Mouse (Mus musculus): Measurements from ENCODE around the gene Klk14. TPM values are rescaled to one million over a fixed set of nuclear protein-coding genes. Genes with fewer than 3 reads are reported as not detected.

Klk14 gene
- not detected in 2 replicates for polyA plus RNA-seq (2015; fragmentation: Nextera tagmentation; extraction: Ambion mirVana)

GRCm38 (mm10) chr7:43690118-43690517 lies at the start of gene Klk14:
Gene Klk14 (plus strand): TSS chr7:43690418.

GRCm38 (mm10) chr7:43660002-43660401 lies 30.2 kb upstream of the Klk14 start, which contains the start of gene Siglece:
Gene Siglece (minus strand): TSS chr7:43660161.

DNA sequence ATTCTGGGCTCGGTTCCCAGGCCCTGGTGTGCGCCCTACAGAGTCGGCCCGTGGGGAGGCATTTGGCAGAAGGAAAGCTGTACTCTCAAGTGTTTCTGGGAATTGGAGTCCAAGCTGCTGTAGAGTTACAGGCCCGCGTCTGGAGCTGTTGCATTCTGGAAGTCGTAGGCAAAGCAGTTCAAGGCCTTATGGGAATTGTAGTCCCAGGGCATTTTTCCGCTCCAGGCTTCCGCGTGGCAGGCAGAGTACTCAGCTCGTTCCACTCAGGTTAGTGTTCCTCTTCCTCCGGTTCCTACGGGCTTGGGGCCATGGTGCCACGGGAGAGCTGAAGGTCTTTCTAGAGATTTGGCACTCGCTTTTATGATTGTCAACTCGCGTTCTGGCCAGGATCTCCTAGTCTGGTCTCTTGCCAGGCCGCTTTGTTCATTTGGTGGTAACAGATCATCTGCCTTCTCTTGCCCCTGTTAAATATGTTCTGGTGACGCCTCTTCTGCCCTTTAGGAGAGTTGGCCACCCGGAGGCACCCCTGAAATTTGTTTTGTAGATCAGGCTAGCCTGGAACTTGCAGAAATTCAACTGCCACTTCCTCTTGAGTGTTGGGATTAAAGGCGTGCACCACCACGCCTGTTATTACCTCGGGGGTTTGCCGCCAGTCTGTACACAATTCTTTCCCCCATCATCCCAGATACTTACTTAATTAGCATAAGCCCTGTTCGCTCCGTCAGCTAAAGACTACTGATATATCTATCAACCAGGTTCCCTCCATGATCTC lies 18.2 kb upstream of the Klk14 start, which contains the start of gene Ctu1:
TSS of gene Ctu1 (plus strand) at position 208 of the 772 bp plus-strand sequence.

DNA sequence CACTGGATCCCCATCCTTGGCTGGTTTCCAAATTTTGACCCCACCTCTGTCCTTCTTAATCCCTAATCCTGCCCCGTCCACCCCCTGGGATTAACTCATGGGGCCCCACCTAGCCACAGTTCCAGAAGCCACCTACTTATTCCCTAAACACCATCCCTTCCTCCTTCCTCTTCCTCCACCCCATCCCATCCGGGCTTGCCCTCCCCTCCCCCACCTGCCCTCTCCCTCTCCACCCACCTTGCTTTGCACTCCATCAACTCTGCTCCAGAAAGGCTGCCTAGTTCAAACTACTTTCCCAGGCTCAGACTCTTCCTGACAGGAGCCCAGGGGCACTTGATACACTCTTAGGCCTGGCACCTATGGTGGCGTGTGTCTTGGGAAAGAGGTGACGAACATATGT lies 22.0 kb downstream of the Klk14 start, which contains the start of gene Klk13:
TSS of gene Klk13 (plus strand) at position 301 of the 400 bp plus-strand sequence.

Other genes starting within 250 kb of the Klk14 start
- not detected in 2 replicates for gene Cldnd2, start 249.6 kb upstream of the Klk14 start, polyA plus RNA-seq (2015; fragmentation: Nextera tagmentation; extraction: Ambion mirVana)
- 797 TPM in 2 replicates for gene Etfb, start 246.3 kb upstream of the Klk14 start, polyA plus RNA-seq (2015; fragmentation: Nextera tagmentation; extraction: Ambion mirVana)
- gene Gm45233, start 246.3 kb upstream of the Klk14 start, polyA plus RNA-seq (2015; fragmentation: Nextera tagmentation; extraction: Ambion mirVana), result not detected in 2 replicates
- gene Vsig10l, start 227.3 kb upstream of the Klk14 start, polyA plus RNA-seq (2015; fragmentation: Nextera tagmentation; extraction: Ambion mirVana), result 3.4 and 4.3 TPM in 2 replicates
- 0.09 TPM in 1 of 2 replicates, not detected in the other for gene Iglon5, start 200.3 kb upstream of the Klk14 start, polyA plus RNA-seq (2015; fragmentation: Nextera tagmentation; extraction: Ambion mirVana)
- gene 4931406B18Rik, start 184.5 kb upstream of the Klk14 start, polyA plus RNA-seq (2015; fragmentation: Nextera tagmentation; extraction: Ambion mirVana), result not detected in 2 replicates
- 2.8 and 3.1 TPM in 2 replicates for gene Cd33, start 146.0 kb upstream of the Klk14 start, polyA plus RNA-seq (2015; fragmentation: Nextera tagmentation; extraction: Ambion mirVana)
- 0.95 and 1.0 TPM in 2 replicates for gene Zfp658, start 128.2 kb upstream of the Klk14 start, polyA plus RNA-seq (2015; fragmentation: Nextera tagmentation; extraction: Ambion mirVana)
- 3.7 and 4.3 TPM in 2 replicates for gene Zfp719, start 110.8 kb upstream of the Klk14 start, polyA plus RNA-seq (2015; fragmentation: Nextera tagmentation; extraction: Ambion mirVana)
- not detected in 2 replicates for gene Zfp819, start 83.2 kb upstream of the Klk14 start, polyA plus RNA-seq (2015; fragmentation: Nextera tagmentation; extraction: Ambion mirVana)
- gene Ceacam18, start 55.7 kb upstream of the Klk14 start, polyA plus RNA-seq (2015; fragmentation: Nextera tagmentation; extraction: Ambion mirVana), result not detected in 2 replicates
- 0.77 and 0.99 TPM in 2 replicates for gene Siglece, start 30.3 kb upstream of the Klk14 start, polyA plus RNA-seq (2015; fragmentation: Nextera tagmentation; extraction: Ambion mirVana)
- 3.7 and 4.7 TPM in 2 replicates for gene Ctu1, start 18.4 kb upstream of the Klk14 start, polyA plus RNA-seq (2015; fragmentation: Nextera tagmentation; extraction: Ambion mirVana)
- gene Klk13, start 22.1 kb downstream of the Klk14 start, polyA plus RNA-seq (2015; fragmentation: Nextera tagmentation; extraction: Ambion mirVana), result 0.74 TPM in 1 of 2 replicates, not detected in the other
- not detected in 2 replicates for gene Klk12, start 78.5 kb downstream of the Klk14 start, polyA plus RNA-seq (2015; fragmentation: Nextera tagmentation; extraction: Ambion mirVana)
- 1.3 TPM in 1 of 2 replicates, not detected in the other for gene Klk11, start 84.2 kb downstream of the Klk14 start, polyA plus RNA-seq (2015; fragmentation: Nextera tagmentation; extraction: Ambion mirVana)
- gene Klk10, start 90.6 kb downstream of the Klk14 start, polyA plus RNA-seq (2015; fragmentation: Nextera tagmentation; extraction: Ambion mirVana), result 0.65 and 1.5 TPM in 2 replicates
- 1.6 TPM in 1 of 2 replicates, not detected in the other for gene Klk9, start 101.5 kb downstream of the Klk14 start, polyA plus RNA-seq (2015; fragmentation: Nextera tagmentation; extraction: Ambion mirVana)
- 5.1 and 9.2 TPM in 2 replicates for gene Klk8, start 107.2 kb downstream of the Klk14 start, polyA plus RNA-seq (2015; fragmentation: Nextera tagmentation; extraction: Ambion mirVana)
- 8.1 TPM in 1 of 2 replicates, not detected in the other for gene Klk7, start 120.9 kb downstream of the Klk14 start, polyA plus RNA-seq (2015; fragmentation: Nextera tagmentation; extraction: Ambion mirVana)
- not detected in 2 replicates for gene Klk6, start 134.1 kb downstream of the Klk14 start, polyA plus RNA-seq (2015; fragmentation: Nextera tagmentation; extraction: Ambion mirVana)
- gene Klk5, start 151.6 kb downstream of the Klk14 start, polyA plus RNA-seq (2015; fragmentation: Nextera tagmentation; extraction: Ambion mirVana), result 8.0 TPM in 1 of 2 replicates, not detected in the other
- not detected in 2 replicates for gene Klk4, start 190.7 kb downstream of the Klk14 start, polyA plus RNA-seq (2015; fragmentation: Nextera tagmentation; extraction: Ambion mirVana)
- gene Klk15, start 243.3 kb downstream of the Klk14 start, polyA plus RNA-seq (2015; fragmentation: Nextera tagmentation; extraction: Ambion mirVana), result not detected in 2 replicates